Mouse (Mus musculus): ENCODE measurements around the gene Madd. TPM values are rescaled to one million over a fixed set of nuclear protein-coding genes. Genes with fewer than 3 reads are reported as not detected.

Madd gene
- polyA plus RNA-seq (2012; rRNA removed), result 17.8 and 18.1 TPM in 2 replicates
- polyA plus RNA-seq (2014; fragmentation: Nextera tagmentation; extraction: Ambion mirVana), result 8.6 and 9.8 TPM in 2 replicates

DNA sequence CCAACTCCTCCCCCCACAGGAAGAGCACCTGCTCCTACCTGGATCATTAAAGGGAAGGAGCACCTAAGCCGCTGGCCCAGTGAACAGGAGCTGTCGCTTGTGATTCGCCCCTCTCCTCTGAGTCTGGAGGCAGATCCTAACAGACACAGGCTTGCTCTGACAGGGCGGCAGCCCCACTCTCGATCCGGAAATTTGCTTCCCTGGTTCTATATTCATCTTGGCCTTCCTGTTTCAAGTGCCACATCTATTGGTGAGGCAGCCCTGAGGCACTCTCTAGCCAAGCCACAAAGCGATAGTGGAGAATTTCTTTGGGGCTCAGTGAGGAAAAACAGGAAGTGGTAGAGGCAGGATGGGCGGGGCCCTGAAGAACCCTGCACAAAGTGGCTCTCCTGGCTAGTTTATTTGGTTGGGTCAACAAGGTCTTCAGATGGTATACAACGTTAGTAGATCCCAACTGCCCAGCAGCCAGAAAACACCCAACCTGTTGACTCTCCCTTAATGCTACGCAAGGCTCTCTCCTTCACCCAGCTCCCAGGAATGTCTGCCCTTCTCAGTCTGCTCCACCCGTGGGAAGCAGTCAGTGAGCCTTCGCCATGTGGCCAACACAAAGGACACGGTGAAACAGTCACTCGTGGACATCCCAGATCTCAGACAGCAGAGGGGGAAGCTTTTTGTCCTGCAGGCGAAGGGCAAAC lies at the start of gene Madd:
TSS of gene Madd (minus strand) at position 127 of the 695 bp plus-strand sequence.
- DNase-seq (ENCODE audit: low spot score) (no peak), ATAC-seq (ENCODE audit: low FRiP score, low read depth) (no peak)

DNA sequence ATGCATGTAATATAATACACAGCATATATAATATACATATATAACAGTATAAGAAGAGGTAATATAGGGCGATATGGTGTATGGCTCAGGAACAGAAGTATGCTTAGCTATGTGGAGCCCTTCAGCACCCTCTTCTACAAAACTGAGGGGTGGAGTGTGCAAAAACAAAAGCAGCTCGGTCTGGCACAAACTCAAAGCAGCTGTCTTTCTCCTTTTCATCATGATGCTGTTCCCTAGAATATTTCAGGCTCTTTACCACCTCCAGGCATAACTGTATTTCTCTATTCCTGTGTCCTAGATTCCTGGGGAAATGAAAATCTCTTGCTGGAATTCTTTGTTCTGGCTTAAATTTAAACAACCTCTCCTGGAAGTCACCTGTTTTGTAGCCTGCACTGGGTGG lies 46.1 kb upstream of the Madd start:
- H3K27ac ChIP-seq (replicated peaks; ENCODE audit: low read depth, low read length), result no peak overlapping the region
- 55% methylated on average over 2 of the region's 2 CpGs for WGBS
- H3K4me3 ChIP-seq (replicated peaks; ENCODE audit: low read length), result no peak overlapping the region
- H3K4me1 ChIP-seq (ENCODE audit: control insufficient read depth, insufficient read depth, low read length), result no peaks in the 10 kb centered on the region
- H3K9me3 ChIP-seq (ENCODE audit: control insufficient read depth, low read length), result no peaks in the 10 kb centered on the region
- TF ChIP-seq POLR2A (IDR thresholded peaks at IDR 0.05; ENCODE audit: borderline replicate concordance, extremely low read depth, insufficient read depth, insufficient read length), result no peak
- no peak overlapping the region for H3K9ac ChIP-seq (ENCODE audit: low read depth, low read length, severe bottlenecking)
- no peaks in the 10 kb centered on the region for H3K27me3 ChIP-seq (ENCODE audit: control insufficient read depth, insufficient read depth, low read length)
- no peak overlapping the region for H3K4me2 ChIP-seq (replicated peaks; ENCODE audit: low read depth, low read length, severe bottlenecking)
- peaks cover 14% of the 10 kb centered on the region for H3K36me3 ChIP-seq (ENCODE audit: control insufficient read depth, insufficient read depth, low read length)
- DNase-seq (ENCODE audit: low spot score) (no peak), ATAC-seq (ENCODE audit: low FRiP score, low read depth) (no peak)

More for the DNA sequence above, at the start of gene Madd:
- Histone ChIP-seq H3K27me3 (ENCODE audit: control insufficient read depth, insufficient read depth, low read length) (no peaks in the 10 kb centered on the region), H3K27ac (replicated peaks; ENCODE audit: low read depth, low read length) (peak within 1 kb of the TSS; percentile 81), H3K9me3 (ENCODE audit: control insufficient read depth, low read length) (no peaks in the 10 kb centered on the region), H3K4me3 (replicated peaks; ENCODE audit: low read length) (peak within 1 kb of the TSS; percentile 88), H3K36me3 (ENCODE audit: control insufficient read depth, insufficient read depth, low read length) (no peaks in the 10 kb centered on the region), H3K4me2 (replicated peaks; ENCODE audit: low read depth, low read length, severe bottlenecking) (peak within 1 kb of the TSS; percentile 69), H3K9ac (ENCODE audit: low read depth, low read length, severe bottlenecking) (peak within 1 kb of the TSS; percentile 58), H3K4me1 (ENCODE audit: control insufficient read depth, insufficient read depth, low read length) (peaks cover 13% of the 10 kb centered on the region)
- TF ChIP-seq POLR2A (IDR thresholded peaks at IDR 0.05; ENCODE audit: borderline replicate concordance, extremely low read depth, insufficient read depth, insufficient read length), result no peak
- 65% methylated on average over 15 of the region's 15 CpGs for WGBS

DNA sequence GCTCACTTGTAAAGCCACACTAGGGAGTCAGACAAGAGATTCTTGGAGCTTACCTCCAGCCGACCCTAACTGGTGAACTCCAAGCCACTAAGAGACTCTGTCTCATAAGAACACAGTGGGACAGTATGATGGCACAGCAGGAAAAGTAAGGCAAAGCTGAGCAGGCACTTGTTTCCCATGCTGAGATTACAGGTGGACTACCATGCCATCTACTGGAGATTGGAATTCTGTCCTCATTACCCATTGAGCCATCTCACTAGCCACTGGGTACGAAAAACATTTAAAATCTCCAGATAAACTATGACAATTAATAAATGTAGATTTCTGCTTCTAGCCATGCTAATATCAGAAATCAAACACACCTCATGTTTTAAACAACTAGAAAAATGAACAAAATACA lies 40.0 kb upstream of the Madd start:
- DNase-seq (ENCODE audit: low spot score) (no peak), ATAC-seq (ENCODE audit: low FRiP score, low read depth) (no peak)
- no peaks in the 10 kb centered on the region for H3K9me3 ChIP-seq (ENCODE audit: control insufficient read depth, low read length)
- H3K27ac ChIP-seq (replicated peaks; ENCODE audit: low read depth, low read length), result no peak overlapping the region
- no peak overlapping the region for H3K4me2 ChIP-seq (replicated peaks; ENCODE audit: low read depth, low read length, severe bottlenecking)
- H3K27me3 ChIP-seq (ENCODE audit: control insufficient read depth, insufficient read depth, low read length), result no peaks in the 10 kb centered on the region
- H3K36me3 ChIP-seq (ENCODE audit: control insufficient read depth, insufficient read depth, low read length), result peaks cover under 1% of the 10 kb centered on the region; the same call in 1 of the 2 replicates
- no peaks in the 10 kb centered on the region for H3K4me1 ChIP-seq (ENCODE audit: control insufficient read depth, insufficient read depth, low read length)
- TF ChIP-seq POLR2A (IDR thresholded peaks at IDR 0.05; ENCODE audit: borderline replicate concordance, extremely low read depth, insufficient read depth, insufficient read length), result no peak
- no peak overlapping the region for H3K9ac ChIP-seq (ENCODE audit: low read depth, low read length, severe bottlenecking)
- H3K4me3 ChIP-seq (replicated peaks; ENCODE audit: low read length), result no peak overlapping the region
- 85% methylated on average over 2 of the region's 2 CpGs for WGBS

DNA sequence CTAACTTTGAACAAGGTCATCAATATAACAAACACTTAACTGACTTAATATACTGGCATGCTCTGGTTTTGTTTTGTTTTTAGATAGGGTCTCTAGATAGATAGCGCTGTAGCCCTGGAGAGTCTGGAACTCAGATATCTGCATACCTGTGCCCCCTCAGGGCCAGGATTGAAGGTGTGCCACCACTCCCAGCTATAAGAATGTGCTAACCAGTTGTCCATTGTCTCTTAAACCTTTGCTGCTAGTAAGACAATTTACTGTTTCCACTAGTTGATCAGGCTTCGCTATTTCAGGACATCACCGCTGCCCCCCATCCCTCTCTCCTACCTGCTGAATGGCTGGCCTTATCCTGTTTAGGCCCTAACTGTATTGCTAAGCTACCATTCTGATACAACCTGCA lies 36.9 kb upstream of the Madd start:
- Histone ChIP-seq H3K4me2 (replicated peaks; ENCODE audit: low read depth, low read length, severe bottlenecking) (no peak overlapping the region), H3K9me3 (ENCODE audit: control insufficient read depth, low read length) (no peaks in the 10 kb centered on the region), H3K4me3 (replicated peaks; ENCODE audit: low read length) (no peak overlapping the region), H3K9ac (ENCODE audit: low read depth, low read length, severe bottlenecking) (no peak overlapping the region), H3K36me3 (ENCODE audit: control insufficient read depth, insufficient read depth, low read length) (peaks cover 9% of the 10 kb centered on the region; the same call in 1 of the 2 replicates), H3K27ac (replicated peaks; ENCODE audit: low read depth, low read length) (no peak overlapping the region), H3K27me3 (ENCODE audit: control insufficient read depth, insufficient read depth, low read length) (no peaks in the 10 kb centered on the region), H3K4me1 (ENCODE audit: control insufficient read depth, insufficient read depth, low read length) (no peaks in the 10 kb centered on the region)
- WGBS, result 97% methylated on average over 3 of the region's 3 CpGs
- ATAC-seq (ENCODE audit: low FRiP score, low read depth) (no peak), DNase-seq (ENCODE audit: low spot score) (no peak)
- no peak for TF ChIP-seq POLR2A (IDR thresholded peaks at IDR 0.05; ENCODE audit: borderline replicate concordance, extremely low read depth, insufficient read depth, insufficient read length)

DNA sequence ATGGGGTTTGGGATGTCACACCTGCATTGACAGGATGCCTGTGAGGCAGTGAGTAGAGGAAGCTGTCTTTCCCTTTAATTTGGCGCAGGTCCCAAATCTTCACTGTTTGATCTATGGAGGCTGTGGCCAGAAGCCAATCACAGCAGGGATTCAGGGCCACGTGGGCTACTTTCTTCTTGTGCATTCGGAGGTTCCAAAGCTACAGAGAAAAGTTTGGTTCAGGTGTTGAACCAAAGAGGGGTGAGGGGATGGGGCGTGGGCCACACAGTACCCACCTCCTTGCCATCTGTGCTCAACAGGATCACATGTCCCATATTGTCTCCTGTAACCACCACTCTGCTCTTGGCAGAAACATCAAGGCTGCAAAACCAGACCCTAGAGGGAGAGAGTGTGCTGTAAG lies 33.4 kb upstream of the Madd start:
- Histone ChIP-seq H3K27ac (replicated peaks; ENCODE audit: low read depth, low read length) (no peak overlapping the region), H3K27me3 (ENCODE audit: control insufficient read depth, insufficient read depth, low read length) (no peaks in the 10 kb centered on the region), H3K4me2 (replicated peaks; ENCODE audit: low read depth, low read length, severe bottlenecking) (no peak overlapping the region), H3K9me3 (ENCODE audit: control insufficient read depth, low read length) (no peaks in the 10 kb centered on the region), H3K4me1 (ENCODE audit: control insufficient read depth, insufficient read depth, low read length) (no peaks in the 10 kb centered on the region), H3K4me3 (replicated peaks; ENCODE audit: low read length) (no peak overlapping the region), H3K9ac (ENCODE audit: low read depth, low read length, severe bottlenecking) (no peak overlapping the region), H3K36me3 (ENCODE audit: control insufficient read depth, insufficient read depth, low read length) (peaks cover 36% of the 10 kb centered on the region)
- DNase-seq (ENCODE audit: low spot score), result no peak
- ATAC-seq (ENCODE audit: low FRiP score, low read depth), result no peak
- WGBS, result 60% methylated on average over 4 of the region's 4 CpGs
- no peak for TF ChIP-seq POLR2A (IDR thresholded peaks at IDR 0.05; ENCODE audit: borderline replicate concordance, extremely low read depth, insufficient read depth, insufficient read length)
